Mouse (Mus musculus) cerebellum, postnatal 36 days (tissue): ENCODE data around the gene Aldh1l1.

Experiments used
- DNase-seq, 2 experiments: peaks; one replicate each; pipeline ENCODE4 v3.0.0; 2021 to 2022; ENCODE audit warnings: mixed read lengths in 2 of 2

Aldh1l1 gene

GRCm38 (mm10) chr6:90597592-90597991 lies 111.4 kb downstream of the Aldh1l1 start:
- peak; percentile 80 to 84 for DNase-seq

DNA sequence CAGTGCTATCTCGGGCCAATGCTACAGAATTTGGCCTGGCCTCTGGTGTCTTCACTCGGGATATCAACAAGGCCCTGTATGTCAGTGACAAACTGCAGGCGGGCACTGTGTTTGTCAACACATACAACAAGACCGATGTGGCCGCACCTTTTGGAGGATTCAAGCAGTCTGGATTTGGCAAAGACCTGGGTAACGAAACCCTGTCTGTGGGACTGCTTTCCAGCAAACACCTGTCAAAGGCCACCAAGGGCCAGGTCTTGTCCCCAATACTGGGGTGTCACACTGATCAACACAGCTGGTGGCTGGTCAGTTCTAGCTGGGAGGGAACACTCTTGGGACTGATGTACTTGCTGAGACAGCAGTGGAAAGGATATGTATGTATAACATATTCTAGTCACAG lies 112.0 kb downstream of the Aldh1l1 start:
- DNase-seq = no peak

- no peak for DNase-seq
These were observed 114.1 kb downstream of the Aldh1l1 start for GRCm38 (mm10) chr6:90600351-90600750.

DNA sequence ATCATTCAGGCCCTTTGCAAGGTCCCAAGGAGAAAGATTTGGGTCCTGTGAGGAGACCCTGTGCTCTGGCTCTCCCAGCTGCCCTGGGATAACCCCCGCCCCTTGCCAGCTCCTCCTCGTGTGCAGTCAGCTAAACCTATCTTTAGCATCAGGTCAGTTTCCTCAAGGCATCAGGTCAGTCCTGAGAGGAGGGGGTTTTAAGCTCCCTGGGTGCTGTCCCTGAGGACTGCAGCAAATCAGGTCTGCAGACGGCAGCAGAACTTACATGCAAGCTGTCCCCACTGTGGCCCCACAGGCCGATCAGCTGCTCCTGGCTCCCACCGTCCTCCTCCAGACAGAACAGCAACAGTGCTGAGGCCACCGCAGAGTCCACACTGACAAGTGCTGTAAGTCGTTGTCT lies 115.5 kb downstream of the Aldh1l1 start:
- no peak for DNase-seq

DNA sequence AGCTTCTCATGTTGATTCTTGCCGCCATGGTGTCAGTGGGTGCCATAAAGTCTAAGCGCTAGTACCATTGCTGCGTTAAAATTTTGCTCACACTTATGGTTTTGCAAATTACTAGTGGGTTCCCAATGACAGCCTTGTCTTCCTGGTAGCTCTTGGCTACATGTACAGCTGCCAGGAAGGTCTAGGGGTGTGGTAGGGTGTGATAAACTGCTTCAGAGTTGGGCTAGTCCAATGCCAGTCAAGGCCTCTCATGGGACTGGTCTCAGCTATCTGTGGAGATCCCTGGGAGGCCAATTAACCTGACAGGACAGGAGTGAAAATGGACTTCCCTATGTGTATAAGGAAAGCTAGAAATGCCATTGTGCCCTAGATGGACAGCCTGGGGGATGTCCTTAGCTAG lies 116.1 kb downstream of the Aldh1l1 start:
- no peak for DNase-seq

DNA sequence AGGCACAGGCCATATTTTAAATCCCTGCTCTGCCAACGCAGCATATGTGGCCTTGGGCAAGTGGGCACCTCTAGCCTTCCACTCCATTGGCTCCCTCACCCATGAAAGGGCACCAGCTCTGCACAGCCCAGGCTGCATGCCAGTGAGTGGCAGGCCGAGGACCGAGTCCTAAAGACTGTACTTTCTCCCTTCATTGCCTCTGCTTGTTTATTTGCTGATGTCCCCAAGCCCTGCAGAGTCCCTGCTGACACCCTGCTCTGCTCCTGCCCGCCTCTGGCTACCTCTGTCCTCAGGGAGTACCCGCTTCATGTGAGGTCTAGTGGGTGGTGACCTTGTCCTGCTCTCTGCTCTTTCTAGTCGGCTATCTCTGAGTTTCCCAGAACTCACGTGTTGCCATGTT lies 116.9 kb downstream of the Aldh1l1 start:
- no peak for DNase-seq

- no peak for DNase-seq
These were observed 117.9 kb downstream of the Aldh1l1 start for GRCm38 (mm10) chr6:90604130-90604529.

- DNase-seq = peak; percentile 86 to 90
These were observed 118.5 kb downstream of the Aldh1l1 start, which contains the start of gene Slc41a3 for GRCm38 (mm10) chr6:90604533-90605297. Slc41a3 (plus strand) TSS chr6:90604725.

DNA sequence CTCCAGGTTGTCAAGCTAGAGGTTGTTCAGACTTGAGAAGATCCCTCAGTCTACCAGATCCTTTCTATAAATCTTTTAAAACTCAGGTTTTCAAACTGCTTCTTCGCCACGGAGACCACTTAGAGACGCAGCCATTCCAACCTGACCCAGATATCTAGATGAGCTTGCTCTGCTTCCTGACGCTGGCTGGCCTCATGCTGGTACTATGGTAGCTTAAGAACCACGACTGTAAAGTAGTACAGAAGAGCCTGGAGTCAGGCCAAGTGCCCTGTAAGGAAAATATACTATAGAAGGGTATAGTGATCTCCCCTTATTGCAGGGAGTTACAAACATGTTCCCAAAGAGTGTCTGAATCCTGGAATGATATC lies 119.1 kb downstream of the Aldh1l1 start:
- no peak for DNase-seq

- peak; percentile 70 to 72 for DNase-seq
These were observed 120.3 kb downstream of the Aldh1l1 start for GRCm38 (mm10) chr6:90606538-90606937.

DNA sequence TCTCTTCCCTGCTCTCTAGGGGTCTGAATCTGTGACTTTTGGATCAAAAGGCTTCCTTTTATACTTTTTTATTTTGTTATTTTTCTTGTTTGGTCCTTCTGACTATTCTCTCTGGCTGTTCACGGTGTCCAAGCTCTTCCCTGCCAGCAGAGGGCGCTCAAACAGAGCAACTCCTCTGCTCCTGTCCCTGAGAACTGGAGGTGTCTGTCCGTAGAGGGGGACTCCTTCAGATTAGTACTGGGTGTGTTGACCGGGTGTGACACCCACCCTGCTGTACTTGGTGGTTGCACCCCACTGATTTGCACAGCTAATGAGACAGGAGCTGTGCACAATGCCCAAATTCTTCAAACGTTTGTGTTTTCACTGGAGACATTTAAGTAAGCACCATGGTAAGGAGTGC lies 121.0 kb downstream of the Aldh1l1 start:
- peak; percentile 64 to 67 for DNase-seq

DNA sequence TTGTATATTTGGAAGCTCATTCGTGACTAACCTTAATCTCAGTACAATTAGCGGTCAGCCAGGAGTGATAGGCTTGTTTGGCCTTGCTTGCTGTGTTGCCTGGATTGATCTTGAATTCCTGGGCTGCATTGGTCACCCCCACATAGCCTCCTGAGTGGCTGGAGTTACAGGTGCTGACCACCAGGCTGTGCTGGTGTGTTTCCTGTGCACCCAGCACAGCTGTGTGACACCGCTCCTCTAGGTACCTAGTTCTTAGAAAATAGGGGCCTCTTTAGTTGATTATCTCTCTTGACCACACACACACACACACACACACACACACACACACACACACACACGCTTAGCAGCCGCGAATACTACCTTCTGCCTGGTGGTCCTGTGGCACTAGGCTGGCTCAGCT lies 122.0 kb downstream of the Aldh1l1 start:
- DNase-seq = no peak

- DNase-seq = no peak
These were observed 124.0 kb downstream of the Aldh1l1 start for GRCm38 (mm10) chr6:90610248-90610647.

DNA sequence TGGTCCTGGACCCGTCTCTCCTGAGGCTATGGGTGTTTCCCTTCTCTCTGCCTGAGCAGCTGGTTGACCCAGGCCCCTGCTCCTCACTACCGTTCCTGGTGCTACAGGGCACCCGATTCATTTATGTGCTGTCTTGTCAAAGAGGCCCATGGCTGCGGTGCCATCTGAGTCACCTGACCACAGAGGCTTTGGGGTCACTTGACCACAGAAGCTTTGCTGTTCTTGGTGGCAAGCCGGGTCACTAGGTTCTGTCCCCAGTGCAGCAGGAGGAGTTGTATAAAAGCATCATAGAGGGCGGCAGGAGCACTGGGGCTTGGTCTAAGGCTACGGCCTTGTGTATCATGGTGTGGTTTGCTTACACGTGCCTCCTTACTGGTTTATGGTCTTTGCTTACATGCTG lies 127.0 kb downstream of the Aldh1l1 start:
- DNase-seq = no peak

- DNase-seq = no peak
These were observed 129.1 kb downstream of the Aldh1l1 start for GRCm38 (mm10) chr6:90615362-90615761.

DNA sequence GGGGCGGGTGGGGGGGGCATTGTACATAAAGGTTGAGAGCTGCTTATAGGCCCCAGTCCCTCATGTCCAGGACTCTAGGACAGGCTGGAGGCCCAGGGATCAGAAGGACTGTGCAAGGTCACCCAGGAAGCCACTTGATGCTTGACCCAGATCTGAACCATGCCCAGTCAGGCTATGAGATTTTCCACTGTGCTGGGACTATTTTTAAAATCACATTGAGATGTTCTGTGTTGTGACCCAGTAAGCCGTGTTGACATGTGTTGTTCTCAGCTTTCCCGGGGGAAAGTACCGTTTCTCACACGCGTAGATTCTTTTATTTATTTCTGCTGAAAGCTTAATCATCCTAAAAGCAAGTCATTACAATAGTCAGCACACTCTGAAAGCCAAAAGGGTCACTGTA lies 129.8 kb downstream of the Aldh1l1 start:
- no peak for DNase-seq

- no peak for DNase-seq
These were observed 130.3 kb downstream of the Aldh1l1 start for GRCm38 (mm10) chr6:90616481-90616880.

- DNase-seq = no peak
These were observed 132.0 kb downstream of the Aldh1l1 start for GRCm38 (mm10) chr6:90618274-90618673.

DNA sequence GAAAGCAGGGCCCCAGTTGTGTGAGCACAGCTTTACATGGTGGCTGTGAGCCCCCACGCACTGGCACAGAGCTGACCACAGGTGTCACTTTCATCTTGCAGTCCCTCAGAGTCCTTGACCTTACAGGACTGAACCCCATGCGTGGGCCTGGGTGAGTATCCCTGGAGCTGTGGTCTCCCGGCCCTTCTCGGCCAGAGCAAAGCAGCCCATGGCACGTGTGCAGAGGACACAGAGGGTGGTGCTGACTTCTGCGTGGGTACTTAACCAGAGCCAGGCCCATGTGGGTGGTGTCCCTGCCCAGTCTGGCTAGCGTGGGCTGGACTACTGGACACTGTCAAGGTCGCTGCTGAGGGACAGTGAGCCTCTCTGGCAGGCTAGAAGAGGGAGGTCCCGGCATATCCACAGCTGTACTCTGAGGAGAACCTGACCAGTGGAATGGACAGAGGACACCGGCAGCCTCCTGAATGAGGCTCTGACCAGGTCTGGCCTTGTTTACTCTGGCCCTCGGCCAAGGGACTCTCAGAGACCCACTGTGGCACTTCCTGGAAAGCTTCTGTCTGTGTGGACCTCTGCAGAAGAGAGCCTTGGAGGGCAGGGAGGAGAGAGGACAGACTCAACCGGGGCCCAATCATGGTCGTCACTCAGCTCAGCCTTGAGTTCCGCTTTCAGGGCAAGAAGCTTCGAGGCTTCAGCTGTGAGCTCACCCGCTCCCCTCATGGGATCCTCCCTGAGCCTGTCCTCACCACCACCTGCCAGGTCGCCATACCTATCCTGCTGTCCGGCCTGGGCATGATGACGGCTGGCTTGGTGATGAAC lies 132.8 kb downstream of the Aldh1l1 start:
- DNase-seq = no peak

DNA sequence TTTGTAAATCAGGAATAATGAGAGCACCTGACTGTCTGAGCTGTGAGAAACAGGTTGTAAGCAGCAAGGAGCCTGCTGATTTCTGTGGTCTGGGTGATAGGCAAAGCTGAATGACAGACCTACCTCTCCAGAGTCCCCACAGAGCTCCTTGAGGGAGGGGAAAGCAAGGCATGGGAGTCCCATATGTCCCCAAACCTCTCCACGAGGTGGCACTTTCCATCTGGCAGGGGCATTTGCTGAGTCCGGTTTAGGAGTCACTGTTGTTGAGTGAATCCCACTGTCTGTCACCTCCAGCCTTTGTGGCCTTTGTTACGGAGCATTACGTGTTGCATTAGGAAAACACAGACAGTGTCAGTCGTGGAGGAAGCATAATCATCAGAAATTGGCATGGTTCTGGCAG lies 133.7 kb downstream of the Aldh1l1 start:
- no peak for DNase-seq

DNA sequence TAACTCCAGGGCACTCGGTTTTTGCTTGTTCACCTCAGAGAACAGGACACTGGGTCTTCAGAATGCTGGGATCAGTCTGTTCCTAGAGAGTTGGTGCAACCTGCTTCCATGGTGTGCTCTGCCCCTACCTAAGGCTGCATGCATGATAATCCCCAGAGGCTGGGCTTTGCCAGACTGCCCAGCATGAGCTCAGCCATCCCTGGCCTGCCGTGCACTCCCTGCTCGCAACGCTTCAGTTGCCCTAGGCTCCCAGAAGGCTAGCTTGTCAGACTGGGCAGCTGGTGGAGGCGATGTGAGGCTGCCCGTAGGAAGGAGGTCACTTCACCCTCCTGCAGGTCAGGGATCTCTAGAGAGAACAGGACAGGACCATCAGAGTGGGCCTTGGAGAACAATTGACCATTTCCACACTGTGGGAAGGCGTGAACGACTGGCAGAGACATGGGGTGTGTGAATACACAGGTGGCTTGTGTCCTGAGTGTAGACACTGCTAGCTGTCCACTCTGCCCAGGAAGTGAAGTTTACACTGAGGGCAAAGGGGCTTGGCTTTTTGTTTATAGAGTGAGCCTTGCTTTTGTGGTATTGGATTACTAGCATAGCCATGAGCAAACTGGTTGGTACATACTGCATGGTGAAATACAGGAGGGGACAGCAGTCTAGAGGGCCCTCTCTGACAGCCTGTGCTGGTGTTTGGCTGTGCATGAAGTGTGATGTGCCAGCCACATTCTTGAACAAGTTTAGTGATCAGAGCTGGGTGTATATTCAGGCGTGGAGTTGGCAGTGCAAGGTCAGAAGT lies 134.8 kb downstream of the Aldh1l1 start:
- DNase-seq = no peak

- DNase-seq = no peak
These were observed 135.3 kb downstream of the Aldh1l1 start for GRCm38 (mm10) chr6:90621584-90621890.

DNA sequence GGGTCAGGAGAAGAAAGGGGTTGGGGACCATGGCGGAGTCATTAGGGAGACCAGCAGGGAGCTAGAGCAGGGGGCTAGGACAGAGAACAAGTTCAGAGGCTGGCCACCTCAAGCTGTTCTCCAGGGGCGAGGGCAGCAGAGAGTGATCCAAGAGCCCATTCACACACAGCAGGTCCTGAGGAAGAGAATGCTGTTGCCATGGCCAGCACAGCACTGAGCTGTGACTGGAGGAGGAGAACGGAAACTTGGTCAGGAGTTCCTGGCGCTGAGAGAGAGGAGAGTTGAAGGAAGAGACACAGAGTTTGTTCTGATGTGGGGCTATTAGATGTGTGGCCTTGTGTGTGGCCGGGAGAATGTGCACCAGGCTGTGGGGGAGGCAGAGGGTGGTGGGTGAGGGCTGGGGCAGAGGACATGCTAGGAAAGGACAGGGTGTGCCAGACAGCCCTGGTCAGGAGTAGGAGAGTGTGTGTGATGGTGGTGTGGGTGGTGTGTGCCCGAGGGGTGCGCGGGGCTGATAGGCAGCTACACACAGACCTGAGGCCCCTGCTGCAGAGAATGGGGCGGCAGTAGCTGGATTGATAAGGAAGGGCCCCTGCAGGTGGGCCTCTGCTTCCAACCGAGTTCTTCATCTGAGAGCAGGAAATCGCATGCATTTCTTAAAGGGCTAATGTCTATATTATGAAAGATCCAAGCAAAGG lies 136.7 kb downstream of the Aldh1l1 start:
- no peak for DNase-seq
